Mouse (Mus musculus) layer of hippocampus, adult 18-20 months (tissue): ENCODE measurements around the gene Ergic1. TPM values are rescaled to one million over a fixed set of nuclear protein-coding genes. Genes with fewer than 3 reads are reported as not detected.

Source experiments
- DNase-seq, 2 experiments: peaks; one replicate each; pipeline ENCODE4 v3.0.0; 2022; ENCODE audit warnings: low spot score in 2 of 2
- total RNA-seq, 2 experiments: library from RNA; stranded (reverse); gene quantifications; 2 replicates each; pipeline ENCODE4 v1.2.3; 2021

Ergic1 gene
- total RNA-seq, 2 experiments from 2014 or later: 120 to 129 TPM

GRCm38 (mm10) chr17:26624999-26625398 lies 63.7 kb downstream of the Ergic1 start:
- DNase-seq: no peak

- DNase-seq: no peak
Observed at GRCm38 (mm10) chr17:26625521-26626010, 64.3 kb downstream of the Ergic1 start.

GRCm38 (mm10) chr17:26628479-26628878 lies 67.2 kb downstream of the Ergic1 start:
- no peak for DNase-seq

GRCm38 (mm10) chr17:26628936-26629335 lies 67.6 kb downstream of the Ergic1 start:
- DNase-seq: no peak

GRCm38 (mm10) chr17:26631811-26632327 lies 70.6 kb downstream of the Ergic1 start:
- peak in 1 of 2 experiments; percentile 67 for DNase-seq

- no peak for DNase-seq
Observed at GRCm38 (mm10) chr17:26633186-26633585, 71.9 kb downstream of the Ergic1 start.

GRCm38 (mm10) chr17:26633926-26634325 lies 72.6 kb downstream of the Ergic1 start:
- no peak for DNase-seq

- no peak for DNase-seq
Observed at GRCm38 (mm10) chr17:26634539-26634938, 73.2 kb downstream of the Ergic1 start.

GRCm38 (mm10) chr17:26635951-26636350 lies 74.7 kb downstream of the Ergic1 start:
- DNase-seq: no peak

GRCm38 (mm10) chr17:26637851-26638250 lies 76.6 kb downstream of the Ergic1 start:
- DNase-seq: no peak

GRCm38 (mm10) chr17:26638655-26639054 lies 77.4 kb downstream of the Ergic1 start:
- DNase-seq: peak; percentile 49 to 79

GRCm38 (mm10) chr17:26639791-26640190 lies 78.5 kb downstream of the Ergic1 start:
- DNase-seq: no peak

GRCm38 (mm10) chr17:26640286-26640740 lies 79.0 kb downstream of the Ergic1 start:
- DNase-seq: no peak

GRCm38 (mm10) chr17:26643456-26643855 lies 82.2 kb downstream of the Ergic1 start:
- DNase-seq: no peak

GRCm38 (mm10) chr17:26643993-26644392 lies 82.7 kb downstream of the Ergic1 start:
- DNase-seq: no peak

- no peak for DNase-seq
Observed at GRCm38 (mm10) chr17:26644509-26645410, 83.5 kb downstream of the Ergic1 start.

GRCm38 (mm10) chr17:26645411-26645854 lies 84.1 kb downstream of the Ergic1 start:
- DNase-seq: no peak

GRCm38 (mm10) chr17:26647283-26647682 lies 86.0 kb downstream of the Ergic1 start:
- DNase-seq: peak in 1 of 2 experiments; percentile 46

- no peak for DNase-seq
Observed at GRCm38 (mm10) chr17:26649565-26649964, 88.3 kb downstream of the Ergic1 start.

- DNase-seq: peak; percentile 44 to 48
Observed at GRCm38 (mm10) chr17:26650451-26651363, 89.4 kb downstream of the Ergic1 start.
